Mouse (Mus musculus) embryo, embryonic 11.5 days (tissue): ENCODE measurements at regions not wholly inside any gene's neighbourhood (a gene's known extent, or its start where the extent isn't known, plus 50 kb on each side); places are given as distances from the start of the nearest gene placed in this dataset.

Experiments
- DNase-seq: peaks from one replicate; pipeline ENCODE4 v3.0.0-alpha.2; 2012; ENCODE audit warnings: low read depth, low spot score

DNA sequence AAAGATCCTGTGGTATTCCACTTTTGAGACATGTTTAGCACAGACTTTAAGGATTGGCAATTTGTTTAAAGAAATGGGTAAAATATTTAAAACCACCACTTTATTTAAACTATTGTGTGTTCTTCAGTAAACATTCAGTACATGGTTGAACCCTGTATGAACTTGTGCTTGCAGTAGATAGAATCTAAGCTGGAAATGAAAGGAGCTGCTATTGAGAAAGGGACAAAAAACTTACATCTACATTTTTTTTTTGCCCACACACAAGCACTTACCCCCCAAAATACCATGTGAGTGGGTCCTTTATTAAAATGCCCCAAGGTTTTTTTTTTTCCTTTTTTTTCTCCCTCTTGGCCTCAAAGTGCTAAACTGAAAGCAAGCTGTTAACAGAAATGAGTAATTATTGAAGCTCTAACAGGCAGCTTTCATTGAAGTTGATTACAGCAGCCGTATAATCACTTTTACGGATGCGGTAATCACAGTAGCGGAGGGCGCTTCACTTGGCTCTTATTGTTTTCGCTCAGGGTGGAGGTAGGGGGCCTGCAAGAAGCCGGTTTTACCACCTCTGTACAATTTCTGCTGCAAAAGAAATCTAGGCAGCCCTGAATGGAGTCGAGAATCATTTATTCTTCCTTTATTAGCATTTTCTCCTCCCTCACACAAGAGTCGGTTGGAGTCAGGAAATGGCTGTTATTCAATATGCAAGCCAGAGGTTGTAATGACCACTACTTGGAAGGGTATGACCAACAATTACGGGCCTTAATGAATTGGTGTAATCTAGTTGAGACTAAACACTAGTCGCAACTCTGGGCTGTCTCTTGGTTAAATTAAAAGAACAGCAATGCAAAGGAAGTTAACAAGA lies 257.7 kb downstream of the Lmo4 start:
- DNase-seq, result no peak

DNA sequence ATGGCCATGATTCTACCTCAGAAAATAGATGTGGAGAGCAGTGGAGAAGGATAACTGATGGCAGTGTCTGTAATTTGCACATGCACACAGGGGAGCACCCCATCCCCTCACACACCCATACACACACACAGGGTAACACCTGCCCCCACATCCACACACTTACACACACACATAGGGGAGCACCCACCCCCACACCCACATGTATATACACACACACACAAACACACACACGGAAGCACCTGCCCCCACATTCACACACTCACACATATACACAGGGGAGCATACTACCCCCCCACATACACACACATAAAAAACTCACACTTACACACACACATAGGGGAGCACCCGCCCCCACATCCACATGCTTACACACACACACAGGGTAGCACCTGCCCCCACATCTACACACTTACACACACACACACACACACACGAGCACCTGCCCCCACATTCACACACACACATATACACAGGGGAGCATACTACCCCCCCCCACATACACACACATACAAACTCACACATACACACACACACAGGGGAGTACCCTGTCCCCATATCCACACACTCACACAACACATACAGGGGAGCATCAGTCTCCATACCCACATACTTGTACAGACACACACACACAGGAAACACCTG lies 265.8 kb downstream of the Lmo4 start:
- no peak for DNase-seq

DNA sequence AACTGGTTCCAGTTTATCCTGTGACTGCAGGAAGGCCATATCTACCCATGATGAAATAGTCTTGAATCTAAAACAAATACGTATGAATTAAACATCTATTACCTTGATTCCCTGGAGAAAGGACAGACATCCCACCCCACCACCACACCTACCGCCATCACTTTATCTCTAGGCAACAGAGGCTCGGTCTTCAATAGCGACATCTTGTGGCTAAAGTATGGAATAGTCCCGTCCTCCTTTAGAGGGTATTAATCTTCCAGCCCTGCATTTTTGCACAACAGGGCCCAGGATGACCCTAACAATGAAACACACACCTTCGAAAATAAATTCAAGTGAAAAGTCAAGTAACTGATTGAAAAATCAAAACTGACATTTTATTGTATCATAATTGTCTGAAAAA lies 279.7 kb downstream of the Lmo4 start:
- no peak for DNase-seq

- no peak for DNase-seq
Measured at GRCm38 (mm10) chr3:143919744-143920143, 285.3 kb downstream of the Lmo4 start.

DNA sequence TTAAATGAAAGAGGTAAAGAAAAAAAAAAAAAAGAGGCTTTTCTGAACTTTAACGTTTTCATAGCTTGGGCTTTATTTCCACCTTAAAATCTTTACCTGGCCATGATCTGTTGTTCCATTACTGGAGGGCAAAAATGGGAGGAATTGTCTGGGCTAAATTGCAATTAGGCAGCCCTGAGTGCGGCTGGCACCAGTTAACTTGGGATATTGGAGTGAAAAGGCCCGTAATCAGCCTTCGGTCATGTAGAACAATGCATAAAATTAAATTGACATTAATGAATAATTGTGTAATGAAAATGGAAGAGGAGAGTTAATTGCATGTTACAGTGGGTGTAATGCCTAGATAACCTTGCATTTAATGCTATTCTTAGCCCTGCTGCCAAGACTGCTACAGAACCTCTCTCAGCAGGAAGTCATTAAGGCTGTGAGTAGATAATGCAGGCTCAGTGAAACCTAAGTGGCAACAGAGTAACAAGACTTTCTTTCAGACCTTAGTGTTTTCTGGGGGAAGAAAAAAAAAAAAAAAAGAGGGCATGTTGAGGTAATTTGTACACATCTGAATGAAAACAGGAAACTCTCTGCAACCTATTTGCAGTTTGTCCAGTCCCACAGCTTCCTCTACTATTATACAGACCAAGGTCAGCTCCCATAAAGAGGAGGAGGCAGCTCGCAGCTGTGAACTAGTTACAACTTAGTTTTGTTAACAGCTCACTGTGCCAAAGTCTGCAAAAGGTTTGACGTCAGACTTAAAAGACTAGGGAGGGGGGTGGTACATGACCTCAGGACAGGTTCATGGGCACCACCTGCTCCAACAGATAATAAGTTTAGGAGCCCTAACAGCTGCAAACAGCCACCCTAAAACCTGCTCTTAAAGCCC lies 290.4 kb downstream of the Lmo4 start:
- DNase-seq, result no peak

- DNase-seq, result no peak
Measured at GRCm38 (mm10) chr3:143913044-143913574, 291.9 kb downstream of the Lmo4 start.

DNA sequence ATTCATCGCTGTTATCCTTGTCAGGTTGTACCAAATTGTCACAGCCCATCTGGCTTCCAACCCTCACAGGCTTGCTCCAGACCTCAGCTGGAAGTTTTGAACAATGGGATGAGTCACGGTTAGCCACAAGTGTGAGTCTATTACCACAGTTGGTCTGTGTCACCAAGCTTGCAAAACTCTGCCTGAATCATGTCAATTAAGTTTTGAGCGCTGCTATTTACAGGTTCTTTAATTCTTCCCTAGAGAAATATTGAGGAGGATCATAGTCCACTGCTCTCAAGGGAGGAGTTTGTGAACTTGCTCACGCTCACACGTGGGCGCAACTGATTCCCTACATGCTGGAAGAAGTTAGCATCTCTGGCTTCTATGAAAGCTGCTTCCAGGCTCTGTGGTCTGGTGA lies 292.6 kb downstream of the Lmo4 start:
- no peak for DNase-seq

GRCm38 (mm10) chr3:143909341-143909740 lies 295.7 kb downstream of the Lmo4 start:
- DNase-seq, result no peak

- DNase-seq, result no peak
Measured at GRCm38 (mm10) chr3:143903421-143903820, 301.6 kb downstream of the Lmo4 start.

- DNase-seq, result no peak
Measured at GRCm38 (mm10) chr3:143880813-143881212, 324.2 kb downstream of the Lmo4 start.

DNA sequence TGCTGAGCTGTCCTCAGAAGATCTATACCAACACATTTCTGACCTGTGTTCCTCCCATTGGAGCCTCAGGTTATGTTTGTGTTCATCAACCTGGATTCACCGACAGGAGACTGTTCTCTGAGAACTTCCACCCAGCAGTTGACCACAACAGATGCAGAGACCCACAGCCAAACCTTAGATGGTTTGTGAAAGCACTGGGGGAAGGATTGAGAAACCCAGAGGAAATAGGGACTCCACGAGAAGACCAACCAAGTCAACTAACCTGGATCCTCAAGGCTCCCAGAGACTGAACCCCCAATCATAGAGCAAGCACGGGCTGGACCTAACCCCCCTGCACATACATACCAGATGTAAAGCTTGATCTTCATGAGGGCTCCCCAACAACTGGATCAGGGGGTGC lies 331.1 kb downstream of the Lmo4 start:
- DNase-seq, result no peak

DNA sequence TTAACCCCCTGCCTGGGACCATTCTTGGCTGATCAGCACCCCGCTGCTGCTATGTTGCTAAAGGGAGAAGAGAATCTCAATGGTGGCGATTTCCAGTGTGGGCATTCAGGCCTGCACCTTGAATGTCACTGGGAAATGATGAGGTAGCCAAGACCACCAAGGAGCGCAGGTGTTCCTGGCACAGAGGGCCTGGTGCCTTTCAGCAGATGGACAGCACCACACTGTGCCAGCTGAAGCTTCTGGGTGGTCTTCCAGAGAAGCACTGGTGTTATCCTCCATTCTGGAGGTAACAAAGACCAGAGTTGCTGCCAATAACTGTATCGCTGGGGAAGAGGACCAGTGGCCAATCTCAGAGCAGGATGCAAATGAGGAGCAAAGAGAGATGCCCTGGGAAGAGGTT lies 338.5 kb downstream of the Lmo4 start:
- no peak for DNase-seq

GRCm38 (mm10) chr3:143865626-143866025 lies 339.4 kb downstream of the Lmo4 start:
- DNase-seq, result no peak

- DNase-seq, result no peak
Measured at GRCm38 (mm10) chr3:143864490-143864889, 340.5 kb downstream of the Lmo4 start.

GRCm38 (mm10) chr3:143862531-143862930 lies 342.5 kb downstream of the Lmo4 start:
- no peak for DNase-seq

DNA sequence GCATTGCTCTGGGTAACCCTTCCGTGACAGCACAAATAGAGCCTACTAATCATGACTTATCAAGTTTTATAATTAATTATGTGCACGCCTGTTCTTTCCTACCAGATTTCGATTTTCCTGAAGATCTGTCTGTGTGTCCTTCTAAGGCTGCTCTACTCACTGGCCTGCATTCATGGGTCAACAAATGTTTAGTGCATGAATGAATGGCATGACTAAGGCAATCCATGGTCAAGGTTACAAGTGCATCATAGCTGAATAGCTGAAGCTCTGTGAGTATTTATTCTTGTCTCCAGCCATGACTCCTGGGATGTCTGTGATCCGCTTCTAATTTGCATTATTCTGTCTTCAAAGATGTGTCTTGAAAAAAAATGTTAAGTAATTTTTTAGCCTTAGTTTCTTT lies 343.2 kb downstream of the Lmo4 start:
- no peak for DNase-seq

DNA sequence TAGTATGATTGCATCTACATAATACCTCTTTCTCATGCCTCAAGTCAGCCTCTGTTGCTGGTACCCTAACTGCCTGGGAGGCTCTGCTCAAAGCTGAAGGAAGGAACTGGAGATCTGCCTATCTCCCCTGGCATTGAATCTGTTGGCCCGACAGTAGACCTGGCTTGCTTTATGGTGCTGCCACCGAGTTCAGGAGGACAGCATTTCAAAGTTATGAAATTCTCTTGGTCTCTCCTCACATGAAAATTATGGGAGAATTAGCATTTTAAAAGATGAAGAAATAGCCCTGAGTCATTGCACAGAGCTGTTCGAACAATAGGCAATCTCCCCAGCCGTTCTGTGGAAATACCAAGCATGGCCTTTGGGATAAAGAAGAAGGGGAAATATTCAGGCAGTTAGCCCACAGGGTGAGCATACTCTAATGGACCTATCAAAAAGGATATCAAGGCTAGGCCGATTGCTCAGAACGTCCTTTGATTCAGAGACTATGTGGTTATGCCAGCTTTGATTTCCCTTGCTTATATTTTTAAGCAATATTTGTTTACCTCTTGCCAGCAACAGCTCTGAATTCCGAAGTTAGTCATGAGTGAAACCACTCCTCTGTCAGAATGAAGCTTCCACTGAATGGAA lies 369.3 kb downstream of the Lmo4 start:
- no peak for DNase-seq

DNA sequence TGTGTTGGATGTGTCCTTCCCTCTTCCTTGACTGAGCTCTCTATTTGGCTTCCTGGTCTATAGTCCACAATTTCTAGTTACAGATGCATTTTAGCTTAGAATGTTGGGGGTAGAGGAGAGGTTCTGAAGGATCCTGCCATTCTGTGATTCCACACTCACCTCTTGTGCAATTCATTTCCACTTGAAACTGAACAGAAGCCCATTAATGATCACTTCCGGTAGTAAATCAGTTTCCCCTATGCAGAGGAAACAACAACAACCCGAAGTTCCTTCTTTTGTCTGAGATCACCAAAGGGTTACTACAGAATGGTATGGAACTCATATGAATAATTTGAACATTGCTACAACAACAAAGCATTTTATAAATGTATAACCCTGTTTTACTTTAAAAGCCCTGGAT lies 370.3 kb downstream of the Lmo4 start:
- no peak for DNase-seq

GRCm38 (mm10) chr3:143823395-143823777 lies 381.6 kb downstream of the Lmo4 start:
- DNase-seq, result no peak

- DNase-seq, result no peak
Measured at GRCm38 (mm10) chr3:143822564-143823394, 382.2 kb downstream of the Lmo4 start.

GRCm38 (mm10) chr3:143807544-143807943 lies 397.5 kb downstream of the Lmo4 start:
- DNase-seq, result no peak
